Mouse (Mus musculus): Measurements from ENCODE around the gene Chaf1b. TPM values are rescaled to one million over a fixed set of nuclear protein-coding genes. Genes with fewer than 3 reads are reported as not detected.

Gene Chaf1b
- total RNA-seq, 2 experiments from 2014 or later: 0.37 to 0.63 TPM

GRCm38 (mm10) chr16:93912158-93912557, 28.5 kb downstream of the Chaf1b start:
- peak in 1 of 2 experiments; percentile 23 for DNase-seq (ENCODE audit: low spot score in 2 of 2)

- DNase-seq (ENCODE audit: low spot score in 2 of 2): no peak
Observed at GRCm38 (mm10) chr16:93912808-93913207, 29.1 kb downstream of the Chaf1b start.

DNA sequence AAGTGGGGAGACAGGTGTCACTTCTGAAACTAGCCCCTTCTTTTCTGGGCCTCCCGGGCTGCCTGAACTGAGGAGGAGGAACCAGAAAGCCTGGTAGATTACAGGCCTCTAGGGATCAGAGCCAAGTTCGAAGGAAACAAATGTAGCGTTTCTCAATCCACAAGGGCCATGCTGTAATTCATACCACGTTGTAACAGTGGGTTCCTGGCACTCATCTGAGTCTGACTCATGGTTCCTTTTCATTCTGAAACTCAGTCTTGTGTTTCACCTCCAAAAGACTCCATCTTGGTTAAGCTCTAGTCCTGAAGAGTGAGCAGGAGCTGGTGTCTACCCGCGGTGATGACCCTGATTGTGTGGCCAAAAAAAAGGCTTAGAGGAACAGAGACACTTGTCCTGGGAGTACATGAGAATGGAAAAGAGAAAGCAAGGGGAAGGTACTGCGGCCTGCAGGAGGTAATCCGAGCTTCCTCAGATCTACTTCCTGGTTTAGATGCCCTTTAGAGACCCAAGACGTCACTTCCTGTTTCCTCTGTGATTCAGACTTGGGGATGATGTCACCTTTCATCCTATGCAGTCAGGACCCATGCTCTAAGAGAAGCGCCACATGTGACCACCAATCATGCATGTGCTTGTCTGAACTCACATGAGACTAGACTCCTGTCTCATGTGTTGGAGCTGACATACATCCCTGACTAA, 30.3 kb downstream of the Chaf1b start:
- no peak for DNase-seq (ENCODE audit: low spot score in 2 of 2)

DNA sequence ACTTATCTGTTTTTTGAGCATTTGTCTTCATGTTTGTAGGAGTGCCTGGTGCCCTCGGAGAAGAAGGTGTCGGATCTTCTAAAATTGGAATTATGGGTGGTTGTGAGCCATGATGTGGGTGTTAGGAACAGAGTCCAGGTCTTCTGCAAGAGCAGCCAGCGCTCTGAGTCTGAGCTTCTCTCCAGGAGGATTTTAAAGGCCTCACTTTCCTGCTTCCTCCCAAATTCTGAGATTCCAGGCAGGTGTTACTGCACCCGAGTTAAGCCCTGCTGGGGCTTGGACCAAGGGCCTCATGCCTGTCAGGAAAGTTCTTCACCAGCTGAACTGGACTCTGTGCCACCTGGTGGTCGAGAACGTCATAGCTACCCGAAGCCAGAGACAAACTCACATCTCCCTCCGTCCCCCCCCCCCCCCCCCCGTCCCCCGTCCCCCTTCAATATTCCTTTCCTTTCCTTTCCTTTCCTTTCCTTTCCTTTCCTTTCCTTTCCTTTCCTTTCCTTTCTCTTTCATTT, 31.7 kb downstream of the Chaf1b start:
- peak; percentile 17 to 34 for DNase-seq (ENCODE audit: low spot score in 2 of 2)

- peak; percentile 75 to 90 for DNase-seq (ENCODE audit: low spot score in 2 of 2)
Observed at GRCm38 (mm10) chr16:93917712-93918678, 34.3 kb downstream of the Chaf1b start.

DNA sequence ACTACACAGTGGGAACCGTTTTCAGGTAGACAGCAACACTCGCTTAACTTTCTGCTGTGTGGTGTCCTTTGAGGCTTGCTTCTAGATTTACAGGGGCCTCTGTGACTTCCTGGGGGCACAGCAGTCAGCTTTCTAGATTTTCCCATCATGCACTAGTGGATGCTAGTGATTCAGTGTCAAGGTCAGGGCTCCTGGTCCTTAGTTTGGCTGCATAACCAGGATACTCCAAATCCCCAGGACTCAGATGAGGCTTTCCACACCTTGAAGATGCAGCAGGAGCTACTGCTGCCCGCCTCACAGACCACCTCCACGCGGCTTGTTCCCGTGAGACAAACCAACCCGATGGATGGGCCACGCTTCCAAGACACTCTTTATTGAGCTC, 35.0 kb downstream of the Chaf1b start:
- DNase-seq (ENCODE audit: low spot score in 2 of 2): no peak

DNA sequence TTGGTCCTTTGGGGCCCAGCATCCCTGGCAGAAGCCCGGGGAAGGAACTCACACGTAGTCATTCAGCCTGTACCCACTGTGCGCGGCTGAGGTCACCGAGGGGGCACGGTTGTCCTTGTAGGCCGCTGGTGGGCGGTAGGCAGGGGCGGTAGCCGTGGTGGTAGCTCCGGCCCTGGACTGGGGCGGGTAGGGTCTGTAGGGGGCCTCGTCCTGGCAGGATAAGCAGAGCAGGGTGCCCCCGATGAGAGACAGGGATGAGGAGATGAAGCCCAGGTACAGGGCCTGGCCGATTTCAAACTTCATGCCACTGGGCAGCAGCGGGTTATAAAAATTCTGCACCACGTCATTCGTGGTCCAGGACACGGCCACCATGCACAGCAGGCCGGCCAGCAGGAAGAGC, 35.5 kb downstream of the Chaf1b start:
- DNase-seq (ENCODE audit: low spot score in 2 of 2): no peak

DNA sequence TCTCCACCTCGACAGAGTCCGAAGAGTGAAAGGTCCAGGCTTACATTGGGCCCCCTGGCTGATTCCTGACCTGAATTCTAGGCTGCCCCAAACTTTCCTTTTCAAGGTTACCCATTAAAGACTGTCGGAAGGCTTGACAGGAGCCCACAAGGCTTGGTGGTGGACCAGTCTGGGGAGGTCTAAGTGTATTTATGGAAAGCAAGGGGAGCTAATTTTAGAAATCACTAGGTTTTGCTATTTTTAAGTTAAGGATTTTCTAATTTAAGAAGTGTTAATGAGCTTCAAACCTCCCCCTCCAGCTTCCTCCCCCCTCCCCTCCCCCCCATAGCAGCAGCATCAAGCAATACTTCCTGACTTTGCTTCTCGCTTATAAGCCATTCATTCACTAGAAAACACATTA, 37.0 kb downstream of the Chaf1b start:
- no peak for DNase-seq (ENCODE audit: low spot score in 2 of 2)

GRCm38 (mm10) chr16:93922835-93923389, 39.2 kb downstream of the Chaf1b start:
- DNase-seq (ENCODE audit: low spot score in 2 of 2): no peak

- no peak for DNase-seq (ENCODE audit: low spot score in 2 of 2)
Observed at GRCm38 (mm10) chr16:93923788-93924187, 40.1 kb downstream of the Chaf1b start.

DNA sequence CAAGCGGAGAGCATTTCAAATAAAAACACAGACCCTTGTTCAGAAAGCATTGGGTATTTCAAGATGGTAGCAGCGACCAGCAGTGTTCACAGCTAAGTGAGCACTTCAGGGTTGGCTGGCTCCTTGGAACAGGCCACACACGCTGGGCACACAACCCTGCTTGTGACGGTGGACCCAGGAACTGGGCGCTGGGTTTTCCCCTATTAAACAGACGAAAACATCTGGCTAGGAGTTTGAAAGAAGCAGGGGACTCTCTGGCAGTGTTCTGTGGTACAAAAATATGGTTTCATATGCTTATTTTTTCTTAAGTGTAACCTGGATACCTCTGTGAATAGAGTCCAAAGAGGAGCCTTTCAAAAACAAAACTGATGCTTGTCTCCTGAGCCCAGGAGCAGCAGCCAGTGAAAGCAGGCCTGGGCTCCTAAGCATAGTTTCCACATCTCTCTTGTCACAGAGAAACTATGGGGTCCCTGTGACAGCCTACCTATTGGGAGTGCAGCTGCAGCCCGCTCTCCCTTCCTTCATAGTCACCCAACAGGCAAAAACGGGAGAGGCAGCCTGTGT, 42.1 kb downstream of the Chaf1b start:
- DNase-seq (ENCODE audit: low spot score in 2 of 2): no peak

DNA sequence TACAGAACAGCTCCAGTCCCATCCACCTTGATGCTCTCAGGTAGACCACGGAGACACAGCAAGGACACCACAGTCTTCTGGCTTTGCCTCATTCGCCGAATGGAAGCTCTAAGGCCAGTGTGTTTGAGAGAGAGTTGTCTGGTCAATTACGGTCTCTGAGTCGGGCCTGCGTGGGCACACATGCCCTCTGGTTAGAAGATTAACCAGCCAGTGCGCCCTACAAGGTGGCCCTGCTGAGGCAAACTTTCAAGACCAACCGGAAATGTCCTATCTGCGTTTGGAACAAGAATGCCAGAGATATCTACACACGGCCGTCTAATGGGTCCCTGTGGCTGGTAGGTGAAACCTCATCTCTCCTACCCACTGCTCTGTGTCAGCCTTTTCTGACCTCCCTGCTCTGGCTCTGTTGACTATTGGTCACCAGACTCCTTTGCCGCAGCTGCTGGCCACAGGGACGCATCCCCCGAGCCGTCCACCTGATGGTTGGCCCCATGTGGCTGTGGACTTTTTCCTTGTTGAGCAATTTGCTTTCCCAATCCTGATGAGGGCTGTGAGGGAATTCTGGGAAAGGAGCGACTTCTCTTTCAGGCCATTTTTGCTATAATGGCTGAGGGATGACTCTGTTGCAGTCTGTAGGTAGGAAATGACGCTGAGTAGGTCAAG, 45.8 kb downstream of the Chaf1b start:
- no peak for DNase-seq (ENCODE audit: low spot score in 2 of 2)

DNA sequence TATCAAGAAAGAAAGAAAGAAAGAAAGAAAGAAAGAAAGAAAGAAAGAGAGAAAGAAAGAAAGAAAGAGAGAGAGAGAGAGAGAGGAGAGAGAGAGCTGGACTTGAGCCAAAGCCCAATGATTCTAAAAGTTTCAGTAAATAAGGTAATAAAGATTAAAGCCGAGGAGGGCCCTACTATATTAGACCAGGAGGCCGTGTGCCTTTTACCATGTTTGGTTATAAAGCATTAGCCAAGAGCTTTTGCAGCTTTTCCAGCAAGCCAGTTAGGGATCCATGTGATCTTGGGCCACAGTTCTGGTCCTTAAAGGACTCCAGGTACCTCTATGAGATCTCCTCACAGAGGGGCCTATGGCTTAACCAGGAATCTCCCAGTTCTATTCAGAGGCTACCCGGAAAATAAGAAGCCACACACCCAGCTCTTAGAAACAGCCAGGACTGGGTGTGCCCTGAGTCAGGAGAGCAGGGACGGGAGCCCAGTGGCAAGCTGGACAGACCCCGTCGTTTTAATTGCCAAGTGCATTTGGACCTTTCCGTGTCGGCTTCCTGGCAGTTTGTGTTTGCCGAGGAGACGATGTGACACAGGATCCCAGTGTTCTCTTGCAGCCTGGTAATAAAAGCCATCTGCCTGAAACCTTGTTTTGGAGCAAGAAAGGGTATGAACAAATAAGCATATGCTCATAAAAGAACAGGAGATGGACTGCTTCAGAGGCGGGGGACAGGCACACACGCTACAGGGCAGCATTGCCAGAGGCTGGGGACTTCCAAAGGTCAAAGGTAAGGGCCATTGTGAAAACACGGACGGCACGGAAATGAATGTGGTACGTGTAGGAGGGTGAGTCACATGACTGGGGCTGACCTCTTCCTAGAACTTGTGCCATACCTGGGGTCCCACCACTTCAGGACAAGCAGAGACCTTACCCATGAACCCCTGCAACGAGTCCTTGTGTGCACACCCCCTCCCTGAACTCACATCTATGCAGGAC, 48.8 kb downstream of the Chaf1b start:
- no peak for DNase-seq (ENCODE audit: low spot score in 2 of 2)

GRCm38 (mm10) chr16:93934588-93934987, 50.9 kb downstream of the Chaf1b start:
- no peak for DNase-seq (ENCODE audit: low spot score in 2 of 2)

GRCm38 (mm10) chr16:93935009-93935408, 51.3 kb downstream of the Chaf1b start:
- no peak for DNase-seq (ENCODE audit: low spot score in 2 of 2)

- DNase-seq (ENCODE audit: low spot score in 2 of 2): peak; percentile 75 to 88
Observed at GRCm38 (mm10) chr16:93938400-93938846, 54.7 kb downstream of the Chaf1b start.

- DNase-seq (ENCODE audit: low spot score in 2 of 2): no peak
Observed at GRCm38 (mm10) chr16:93939961-93940360, 56.3 kb downstream of the Chaf1b start.

- no peak for DNase-seq (ENCODE audit: low spot score in 2 of 2)
Observed at GRCm38 (mm10) chr16:93941781-93942567, 58.3 kb downstream of the Chaf1b start.

Data from left cerebral cortex, adult 18-20 months (tissue).